Mouse (Mus musculus): Measurements from ENCODE around the gene Ccdc103.

The Ccdc103 gene

DNA sequence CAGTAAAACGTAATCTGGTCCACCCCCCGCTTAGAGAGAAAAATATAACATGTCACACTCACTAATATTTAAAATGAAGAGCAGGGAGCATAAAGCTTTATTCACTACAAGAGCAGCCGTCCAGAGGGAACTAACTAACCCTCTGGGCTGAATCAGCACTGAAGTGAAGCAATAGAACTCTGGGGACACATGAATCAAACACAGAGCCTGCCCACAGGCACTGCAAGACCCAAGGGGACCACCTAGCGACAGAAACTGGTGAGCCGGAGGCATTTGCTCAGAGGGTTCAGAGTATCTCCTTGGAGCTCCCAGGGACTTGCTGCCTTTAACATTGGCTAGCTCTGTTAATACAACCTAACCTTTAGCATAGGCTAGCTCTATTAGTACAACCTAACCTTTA is 9.1 kb downstream of the Ccdc103 start:
- peak; percentile 70 for DNase-seq (ENCODE audit: low read depth, low spot score)

DNA sequence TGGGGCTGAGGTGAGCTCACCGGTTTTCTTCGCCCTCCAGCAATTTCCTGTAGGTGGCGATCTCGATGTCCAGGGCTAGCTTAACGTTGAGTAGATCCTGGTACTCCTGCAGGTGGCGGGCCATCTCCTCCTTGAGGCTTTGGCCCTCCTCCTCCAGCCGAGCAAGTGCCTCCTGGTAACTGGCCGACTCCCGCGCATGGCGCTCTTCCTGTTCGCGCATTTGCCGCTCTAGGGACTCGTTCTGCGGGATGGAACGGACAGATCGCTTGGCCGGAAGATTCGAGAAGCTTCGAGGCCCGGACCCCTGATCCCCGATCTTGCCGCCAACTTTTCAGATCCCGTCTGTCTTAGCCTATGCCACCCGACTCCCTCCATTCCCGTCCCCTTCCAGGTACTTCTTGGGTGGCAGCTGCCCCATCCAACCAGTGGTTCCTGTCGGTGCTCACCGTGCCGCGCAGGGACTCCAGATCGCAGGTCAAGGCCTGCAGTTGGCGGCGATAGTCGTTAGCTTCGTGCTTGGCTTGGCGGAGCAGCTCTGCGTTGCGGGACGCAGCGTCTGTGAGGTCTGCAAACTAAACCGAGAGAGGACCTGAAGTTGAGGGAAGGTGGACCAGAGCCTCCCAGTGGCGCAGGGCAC is 12.1 kb downstream of the Ccdc103 start:
- peak; percentile 94 for DNase-seq (ENCODE audit: low read depth, low spot score)

DNA sequence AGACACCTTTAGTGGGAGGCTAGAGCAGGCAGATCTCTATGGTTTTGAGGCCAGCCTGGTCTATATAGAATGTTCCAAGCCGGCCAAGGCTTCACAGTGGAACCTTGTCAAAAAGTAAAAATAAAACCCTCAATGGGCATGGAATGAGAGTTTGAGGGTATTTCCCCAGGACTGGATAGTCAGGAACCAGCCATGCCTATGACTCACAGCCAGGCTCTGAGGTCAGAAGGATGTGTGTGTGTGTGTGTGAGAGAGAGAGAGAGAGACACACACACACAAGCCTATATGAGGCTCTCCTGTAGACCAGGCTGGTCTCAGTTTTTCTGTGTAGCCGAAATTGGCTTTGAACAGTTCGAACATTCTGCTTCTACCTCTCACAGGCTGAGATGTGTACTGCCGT is 13.7 kb downstream of the Ccdc103 start:
- no peak for DNase-seq (ENCODE audit: low read depth, low spot score)

DNA sequence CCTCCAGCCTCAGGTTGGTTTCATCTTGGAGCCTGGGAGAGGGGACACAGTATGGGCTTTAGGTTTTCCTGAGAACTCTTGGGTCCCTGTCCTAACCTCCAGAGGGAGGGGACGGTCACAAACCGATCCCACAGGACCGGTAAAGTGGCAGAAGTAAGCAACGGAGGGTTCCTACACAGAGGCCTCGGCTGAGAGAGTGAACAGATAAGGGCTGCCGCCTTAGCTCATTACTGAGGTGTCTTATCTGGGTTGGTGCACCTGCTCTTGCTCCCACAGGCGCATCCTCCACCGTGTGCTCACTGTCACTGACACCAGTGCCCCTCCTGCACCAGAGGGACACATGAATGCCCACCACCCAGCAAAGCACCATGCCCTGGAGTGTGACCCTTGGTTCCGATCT is 14.8 kb downstream of the Ccdc103 start:
- DNase-seq (ENCODE audit: low read depth, low spot score), result no peak

DNA sequence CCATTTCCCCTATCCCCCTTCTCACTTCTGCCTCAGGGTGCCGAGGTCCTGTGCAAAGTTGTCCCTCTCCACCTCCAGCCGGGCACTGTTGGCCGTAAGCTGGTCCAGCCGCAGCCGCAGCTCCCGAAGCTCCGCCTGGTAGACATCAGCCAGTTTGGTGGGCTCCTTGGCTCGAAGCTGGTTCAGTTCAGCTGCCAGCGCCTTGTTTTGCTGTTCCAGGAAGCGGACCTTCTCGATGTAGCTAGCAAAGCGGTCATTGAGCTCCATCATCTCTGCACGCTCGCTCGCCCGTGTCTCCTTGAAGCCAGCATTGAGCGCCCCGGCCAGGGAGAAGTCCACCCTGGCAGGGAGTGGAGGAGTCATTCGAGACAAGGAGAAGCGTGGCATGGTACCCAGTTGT is 15.6 kb downstream of the Ccdc103 start:
- DNase-seq (ENCODE audit: low read depth, low spot score), result no peak

DNA sequence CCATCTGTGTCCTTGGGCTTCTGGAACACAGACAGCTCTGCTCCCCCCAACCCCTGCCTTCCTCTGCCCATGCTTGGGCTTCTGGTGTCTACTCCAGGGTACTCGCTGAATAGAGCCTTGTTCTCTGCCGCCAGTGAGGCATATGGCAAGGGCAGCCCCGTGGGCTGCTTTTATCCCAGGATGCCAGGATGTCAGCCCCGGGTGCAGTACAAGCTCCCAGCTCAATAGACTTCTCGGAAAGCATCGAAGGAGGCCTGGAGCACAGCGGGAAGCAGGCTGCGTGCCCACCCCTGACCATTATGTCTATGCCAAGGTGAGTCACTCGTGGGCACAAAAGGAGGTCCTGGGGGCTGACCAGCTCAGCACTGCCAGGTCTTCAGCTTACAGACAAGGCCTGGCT is 17.4 kb downstream of the Ccdc103 start:
- DNase-seq (ENCODE audit: low read depth, low spot score), result no peak

DNA sequence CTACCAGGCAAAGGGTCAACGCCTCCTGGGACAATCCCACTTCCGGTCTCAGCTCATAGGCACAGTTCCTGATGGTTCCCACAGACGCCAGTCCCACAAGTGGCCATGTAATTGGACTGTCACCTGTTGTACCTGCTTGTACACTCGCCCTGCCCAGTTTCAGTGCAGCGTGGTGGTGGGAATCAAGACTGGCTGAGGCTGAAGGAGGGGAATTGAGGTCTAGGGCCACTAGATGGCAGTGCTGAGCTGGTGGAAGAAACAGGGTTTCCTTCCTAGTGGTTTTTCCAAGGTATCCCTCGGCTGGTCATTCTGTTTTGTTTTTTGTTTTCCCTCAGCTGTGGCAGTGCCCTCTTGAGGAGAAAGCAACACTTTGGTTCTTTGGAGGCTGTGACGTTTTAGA is 19.8 kb downstream of the Ccdc103 start, which contains the start of gene Gfap:
TSS of gene Gfap (minus strand) at position 150 of the 400 bp plus-strand sequence.
- peak; percentile 91 for DNase-seq (ENCODE audit: low read depth, low spot score)

DNA sequence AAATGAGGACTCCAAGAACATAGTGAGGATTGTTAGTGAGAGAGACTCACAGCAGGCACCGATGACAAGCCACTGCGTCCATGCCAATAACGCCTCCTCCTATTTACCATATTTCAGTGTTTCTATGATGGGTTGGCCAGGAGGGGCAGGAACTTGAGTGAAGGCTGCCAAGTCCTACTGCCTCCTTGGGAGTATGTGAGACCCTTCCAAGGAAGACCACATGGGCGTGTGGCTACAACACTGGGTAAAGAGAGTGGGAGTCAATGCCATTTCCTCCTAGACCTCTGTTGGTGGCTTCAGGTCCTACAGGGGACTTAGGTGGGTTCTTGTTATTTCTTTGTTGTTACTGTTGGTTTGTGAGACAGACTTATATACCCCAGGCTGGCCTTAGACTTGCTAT is 20.2 kb downstream of the Ccdc103 start:
- peak; percentile 33 for DNase-seq (ENCODE audit: low read depth, low spot score)

DNA sequence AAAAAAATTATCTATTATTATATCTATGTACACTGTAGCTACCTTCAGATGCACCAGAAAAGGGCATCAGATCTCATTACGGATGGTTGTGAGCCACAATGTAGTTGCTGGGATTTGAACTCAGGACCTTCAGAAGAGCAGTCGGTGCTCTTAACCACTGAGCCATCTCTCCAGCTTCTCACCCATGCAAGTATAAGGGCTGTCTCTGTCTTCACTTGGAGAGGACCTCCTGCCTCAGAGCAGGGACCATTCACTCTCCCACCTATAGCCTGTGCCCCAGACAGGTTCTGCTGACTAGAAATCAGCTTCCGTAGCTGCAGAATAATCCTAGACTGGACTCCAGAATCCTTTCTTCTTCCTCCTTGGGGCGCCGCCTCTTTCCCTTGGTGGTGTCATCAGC is 21.1 kb downstream of the Ccdc103 start:
- DNase-seq (ENCODE audit: low read depth, low spot score), result no peak

DNA sequence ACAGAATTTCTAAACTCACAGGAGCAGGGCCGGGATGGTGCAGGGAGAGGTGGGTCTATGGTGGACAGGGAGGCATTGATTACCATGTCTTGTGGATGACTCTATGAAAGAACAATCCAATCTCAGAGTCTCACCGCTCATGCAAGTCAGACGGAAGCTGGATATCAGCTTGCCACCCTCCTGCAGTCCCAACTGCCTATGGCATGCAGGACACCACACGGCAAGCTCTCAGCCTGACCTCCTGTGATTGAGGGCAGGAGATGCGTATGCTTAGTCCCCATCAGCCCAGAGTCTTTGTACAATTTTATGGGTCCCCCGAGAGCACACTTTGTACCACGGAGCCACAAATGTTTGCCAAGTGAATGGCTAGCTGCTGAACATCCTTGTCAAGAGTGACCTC is 22.6 kb downstream of the Ccdc103 start:
- DNase-seq (ENCODE audit: low read depth, low spot score), result no peak

DNA sequence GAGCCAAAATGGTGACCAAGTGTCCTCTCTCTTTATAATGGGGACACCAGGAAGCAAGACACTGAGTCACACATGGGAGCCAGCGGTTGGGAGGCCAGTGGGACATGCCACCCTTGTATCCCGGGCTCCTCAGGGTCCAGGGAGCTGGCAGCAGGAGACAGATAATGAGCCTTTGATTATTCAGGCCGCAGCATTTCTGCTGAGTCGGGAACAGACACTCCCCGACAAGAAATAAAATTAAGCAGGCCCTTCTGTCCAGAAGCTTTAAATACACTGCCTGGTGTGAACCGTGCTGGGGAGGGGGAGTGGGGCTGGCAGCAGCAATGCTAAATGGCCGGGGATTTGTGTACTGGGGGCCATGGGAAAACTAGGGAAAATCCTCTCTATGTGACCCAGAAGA is 30.4 kb downstream of the Ccdc103 start:
- DNase-seq (ENCODE audit: low read depth, low spot score), result no peak

DNA sequence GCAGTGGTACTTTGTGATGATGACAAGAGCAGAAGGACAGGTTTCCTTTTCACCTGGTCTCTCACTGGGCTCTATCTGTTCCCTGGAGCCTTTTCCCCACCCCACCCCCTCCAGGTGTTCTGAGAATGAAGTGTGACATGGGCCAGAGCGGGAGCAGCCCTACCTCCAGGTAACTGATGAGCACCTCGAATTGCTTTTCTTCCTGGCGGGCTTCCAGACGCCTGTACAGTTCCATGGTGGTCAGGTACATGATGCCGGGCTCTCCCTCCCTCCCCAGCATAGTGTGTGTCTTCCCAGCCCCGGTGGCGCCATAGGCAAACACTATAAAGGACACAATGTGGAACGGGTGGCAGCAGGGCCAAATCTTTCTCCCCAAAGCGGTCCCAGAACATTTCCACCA is 34.4 kb downstream of the Ccdc103 start:
- DNase-seq (ENCODE audit: low read depth, low spot score), result no peak

DNA sequence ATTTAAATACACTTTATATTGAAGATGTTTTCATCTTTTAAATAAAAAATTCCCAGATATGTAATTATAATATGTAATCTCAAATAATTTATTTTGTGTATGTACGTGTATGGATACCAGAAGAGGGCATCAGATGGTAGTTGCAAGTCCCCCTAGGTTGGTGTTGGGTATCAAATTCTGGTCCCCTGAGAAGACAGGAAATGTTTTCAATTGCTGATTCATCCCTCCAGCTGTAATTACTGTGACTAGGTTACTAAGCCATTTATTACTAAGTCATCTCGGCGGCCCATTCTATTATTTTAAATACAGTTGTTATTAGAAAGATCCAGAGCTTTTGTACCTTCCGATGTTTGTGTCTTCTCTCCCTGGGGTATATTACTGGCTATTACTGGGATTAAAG is 37.1 kb downstream of the Ccdc103 start:
- DNase-seq (ENCODE audit: low read depth, low spot score), result no peak

DNA sequence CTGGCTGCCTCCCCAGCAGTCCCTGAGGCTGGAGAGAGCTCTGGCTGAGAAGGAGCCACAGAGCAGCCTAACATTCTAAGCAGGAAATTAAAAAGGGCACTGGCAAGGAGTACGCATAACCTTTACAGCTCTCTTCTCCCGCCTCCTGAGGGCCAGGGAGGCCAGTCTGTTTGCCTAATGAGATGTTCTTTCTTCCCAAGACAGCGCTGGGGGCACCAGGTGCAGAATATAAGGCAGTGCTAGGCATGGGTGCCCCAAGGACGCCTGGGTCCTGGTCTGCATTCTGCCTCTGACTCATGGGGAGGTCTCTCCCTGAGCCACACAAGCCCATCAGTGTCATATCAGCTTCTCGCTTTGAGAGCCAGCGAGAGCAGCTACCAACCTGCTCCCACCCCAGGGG is 40.5 kb downstream of the Ccdc103 start:
- no peak for DNase-seq (ENCODE audit: low read depth, low spot score)

DNA sequence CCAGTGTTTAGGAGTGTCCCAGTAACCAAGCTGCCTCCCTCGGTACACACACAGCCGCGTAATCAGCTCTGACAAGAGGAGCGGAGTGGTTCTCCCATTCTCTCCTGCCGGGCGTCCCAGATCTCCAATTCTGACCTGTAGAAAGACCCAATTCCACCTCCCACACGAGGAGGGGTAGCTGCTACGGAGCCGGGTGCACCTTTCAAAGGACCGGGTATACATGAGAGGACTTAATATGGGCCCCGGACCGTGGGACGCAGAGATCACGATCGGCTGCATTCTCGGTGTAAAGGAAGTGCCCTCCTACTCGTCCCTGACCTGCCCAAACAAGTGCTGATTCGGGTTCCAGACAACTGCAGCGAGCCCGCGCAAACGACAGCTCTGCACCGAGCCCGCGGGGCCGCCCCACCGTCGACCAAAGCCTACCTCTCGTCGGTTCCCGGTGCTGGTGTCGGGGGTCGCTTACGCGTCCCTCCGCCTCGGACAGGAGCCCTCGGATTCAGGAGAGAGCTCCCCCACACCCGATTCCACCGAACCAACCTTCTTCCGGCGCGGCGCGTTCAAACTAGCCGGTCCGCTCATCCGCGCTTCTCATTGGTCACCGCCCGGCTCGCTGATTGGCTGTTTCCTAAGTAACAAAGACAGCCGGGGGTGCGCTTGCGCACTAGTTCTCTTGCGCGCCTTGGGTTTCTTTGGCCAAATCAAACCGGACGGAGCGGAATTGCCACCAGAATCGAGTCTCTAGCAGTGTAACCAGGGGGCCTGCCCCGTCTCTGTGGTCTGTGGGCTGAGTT is 43.8 kb downstream of the Ccdc103 start, which contains the start of gene Kif18b:
TSS of gene Kif18b (minus strand) at position 568 of the 794 bp plus-strand sequence.
- DNase-seq (ENCODE audit: low read depth, low spot score), result peak; percentile 99

DNA sequence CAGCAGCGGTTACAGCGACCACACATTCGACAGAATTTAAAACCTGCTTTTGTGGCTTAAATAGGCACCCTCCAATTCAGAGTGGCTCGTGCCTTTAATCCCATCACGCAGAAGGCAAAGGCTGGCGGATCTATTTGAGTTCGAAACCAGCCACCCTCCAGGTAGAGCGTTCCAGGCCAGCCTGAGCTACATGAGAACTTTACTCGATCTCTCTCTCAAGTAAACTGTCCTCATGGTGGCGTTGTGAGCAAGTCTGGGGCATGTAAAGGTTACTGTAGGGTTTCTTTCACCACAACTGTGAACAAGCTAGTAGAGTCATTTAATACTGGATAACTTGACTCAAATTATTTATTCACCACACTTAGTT is 44.3 kb downstream of the Ccdc103 start:
- DNase-seq (ENCODE audit: low read depth, low spot score), result peak; percentile 92

DNA sequence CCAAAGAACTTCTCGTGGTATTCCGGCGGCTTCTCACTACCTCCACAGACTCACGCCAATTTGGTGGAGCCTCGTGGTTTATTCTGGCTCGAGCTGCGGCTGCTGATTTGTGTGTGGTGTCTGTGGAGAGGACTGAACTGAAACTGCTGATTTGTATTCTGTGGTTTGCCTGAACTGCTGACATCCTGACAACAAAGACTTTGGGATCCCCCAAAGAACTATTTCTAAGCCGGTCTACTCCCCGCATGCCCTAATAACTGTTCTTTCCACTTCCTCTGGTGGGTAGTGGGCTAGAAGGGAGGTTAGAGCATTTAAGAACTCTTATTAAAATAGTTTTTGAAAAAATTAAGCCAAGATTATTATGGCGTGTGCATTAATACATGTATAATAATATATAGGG is 49.7 kb downstream of the Ccdc103 start:
- DNase-seq (ENCODE audit: low read depth, low spot score), result no peak

Data from ES-CJ7 (cell line).